Mouse (Mus musculus): ENCODE measurements around the gene Rab5c. TPM values are rescaled to one million over a fixed set of nuclear protein-coding genes. Genes with fewer than 3 reads are reported as not detected.

Gene Rab5c
- polyA plus RNA-seq, 2 experiments from 2014 or later: 21.2 to 35.8 TPM

DNA sequence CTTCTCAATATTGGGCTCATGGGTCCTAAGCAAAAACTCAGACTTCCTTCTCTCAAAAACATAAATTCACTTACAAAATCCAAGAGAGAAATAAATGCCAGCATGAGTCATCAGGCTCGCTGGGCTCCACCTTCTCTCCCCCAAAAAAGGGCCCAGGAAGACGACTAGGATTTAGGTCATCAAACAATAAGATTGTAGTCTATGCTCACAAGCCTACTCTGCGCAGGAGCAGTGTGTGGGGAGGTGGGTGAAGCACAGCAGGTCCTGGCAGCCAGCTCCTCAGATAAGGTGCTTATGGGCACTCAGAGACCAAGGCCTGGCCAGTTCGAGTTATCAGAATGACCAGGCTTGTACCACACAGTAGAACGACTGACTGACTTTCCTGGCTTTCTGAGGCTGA, 17.7 kb downstream of the Rab5c start:
- no peak for ATAC-seq

DNA sequence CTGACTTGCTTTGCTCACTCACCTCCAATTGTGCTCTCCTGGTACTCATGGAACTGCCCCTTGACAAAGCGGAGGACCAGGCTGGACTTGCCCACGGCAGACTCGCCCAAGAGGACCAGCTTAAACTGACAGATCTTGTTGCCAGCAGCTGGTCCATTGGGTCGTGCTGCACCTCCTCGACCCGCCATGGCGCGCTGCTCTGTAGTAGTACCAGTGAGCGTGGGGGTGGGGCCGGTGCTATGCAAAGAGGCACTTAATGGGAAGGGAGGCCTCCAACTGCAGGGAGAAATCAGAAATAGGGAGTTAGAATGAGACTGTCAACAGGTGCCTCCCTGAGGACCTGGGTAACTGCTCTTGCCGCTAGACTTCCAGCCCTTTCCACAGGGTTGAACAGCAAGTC, 18.1 kb downstream of the Rab5c start:
- no peak for ATAC-seq

DNA sequence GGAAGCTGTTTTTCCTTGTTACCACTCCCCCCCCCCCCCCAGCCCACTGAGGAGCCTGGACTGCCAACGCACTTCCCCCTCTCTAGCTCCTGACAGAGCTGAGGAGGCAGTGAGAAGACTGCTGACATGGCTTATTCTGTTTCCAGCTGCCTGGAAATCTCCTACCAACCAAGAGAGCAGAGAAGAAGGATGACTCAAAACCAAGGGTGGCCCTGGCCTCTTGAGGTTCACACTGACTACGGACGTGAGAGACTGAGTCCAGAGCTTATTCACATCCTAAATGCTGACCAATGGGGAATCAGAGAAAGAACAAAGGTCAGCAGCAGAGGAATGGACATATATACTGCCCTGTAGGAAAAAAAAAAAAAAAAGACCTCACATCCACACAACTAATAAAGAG, 18.7 kb downstream of the Rab5c start:
- no peak for ATAC-seq

DNA sequence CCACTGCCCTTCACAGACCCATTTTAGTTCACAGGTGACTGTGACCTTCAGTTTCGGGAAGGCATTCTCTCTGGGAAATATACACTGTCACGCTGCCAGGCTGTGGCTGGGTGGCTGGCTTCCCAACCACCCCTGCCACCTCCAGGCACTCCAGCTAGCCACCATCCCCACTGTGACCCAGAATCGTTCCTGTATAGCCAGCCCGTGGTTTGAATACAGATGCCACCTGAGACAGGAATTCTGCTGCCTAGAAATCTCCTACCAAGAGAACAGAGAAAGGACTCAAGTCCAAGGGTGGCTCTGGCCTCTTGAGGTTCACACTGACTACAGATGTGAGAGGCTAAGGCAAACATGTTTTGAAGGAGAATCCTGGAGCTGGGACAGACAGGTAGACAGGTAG, 19.1 kb downstream of the Rab5c start:
- ATAC-seq: no peak

DNA sequence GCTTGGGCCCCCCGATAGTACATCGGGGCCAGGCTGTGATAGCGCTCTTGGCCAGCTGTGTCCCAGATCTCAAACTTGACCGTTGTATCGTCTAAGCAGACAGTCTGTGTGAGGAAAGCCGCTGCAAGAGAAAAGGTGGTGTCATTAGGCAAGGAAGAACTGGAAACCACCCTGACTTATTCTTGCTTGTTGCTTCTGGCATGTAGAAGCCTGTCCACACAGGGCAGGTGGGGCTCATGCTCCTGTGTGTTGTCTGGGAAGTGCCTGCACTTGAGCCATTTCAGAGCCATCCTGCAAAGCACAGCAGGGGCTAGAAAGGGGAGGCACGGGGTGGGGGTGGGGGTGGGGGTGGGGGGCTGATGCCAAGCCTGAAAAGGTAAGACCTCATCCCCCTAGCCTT, 19.6 kb downstream of the Rab5c start:
- ATAC-seq: no peak

GRCm38 (mm10) chr11:100716649-100717048, 21.4 kb downstream of the Rab5c start:
- ATAC-seq: no peak

GRCm38 (mm10) chr11:100714948-100715347, 23.1 kb downstream of the Rab5c start:
- no peak for ATAC-seq

- ATAC-seq: peak; percentile 36
These were observed 23.5 kb downstream of the Rab5c start for GRCm38 (mm10) chr11:100714534-100714915.

- peak; percentile 84 for ATAC-seq
These were observed 24.1 kb downstream of the Rab5c start, which contains the start of gene Hspb9 for GRCm38 (mm10) chr11:100713735-100714533. Hspb9 (plus strand) TSS chr11:100713850.

- ATAC-seq: no peak
These were observed 24.8 kb downstream of the Rab5c start for GRCm38 (mm10) chr11:100713174-100713573.

- ATAC-seq: peak; percentile 63
These were observed 26.0 kb downstream of the Rab5c start, which contains the start of gene Kat2a for GRCm38 (mm10) chr11:100711783-100712615. Kat2a (minus strand) TSS chr11:100712465.

DNA sequence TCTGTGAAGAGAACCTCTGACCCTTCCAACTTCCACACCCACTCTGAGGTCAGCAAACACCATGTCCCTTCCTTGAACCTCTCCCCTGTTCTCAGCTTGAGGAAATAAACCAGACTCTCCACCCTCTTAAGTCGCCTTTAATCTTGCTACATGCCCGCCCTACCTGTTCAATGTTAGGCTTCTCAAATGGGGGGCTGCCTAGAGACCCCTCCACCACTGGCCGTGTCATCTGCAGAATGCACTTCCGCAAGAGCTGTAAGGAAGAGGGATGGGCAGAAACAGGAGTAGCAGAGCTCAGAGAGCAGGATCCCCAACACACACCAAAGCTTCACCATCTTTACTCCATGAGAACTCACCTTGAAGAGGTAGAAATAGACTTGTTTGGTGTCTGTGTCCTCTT, 27.0 kb downstream of the Rab5c start:
- no peak for ATAC-seq

GRCm38 (mm10) chr11:100710528-100710927, 27.5 kb downstream of the Rab5c start:
- ATAC-seq: no peak

GRCm38 (mm10) chr11:100709201-100709810, 28.7 kb downstream of the Rab5c start:
- no peak for ATAC-seq

GRCm38 (mm10) chr11:100705095-100705747, 32.8 kb downstream of the Rab5c start:
- ATAC-seq: no peak

GRCm38 (mm10) chr11:100703851-100704531, 34.0 kb downstream of the Rab5c start, which contains the start of gene Dhx58:
Dhx58 (minus strand) TSS chr11:100704271.
- ATAC-seq: peak; percentile 80

DNA sequence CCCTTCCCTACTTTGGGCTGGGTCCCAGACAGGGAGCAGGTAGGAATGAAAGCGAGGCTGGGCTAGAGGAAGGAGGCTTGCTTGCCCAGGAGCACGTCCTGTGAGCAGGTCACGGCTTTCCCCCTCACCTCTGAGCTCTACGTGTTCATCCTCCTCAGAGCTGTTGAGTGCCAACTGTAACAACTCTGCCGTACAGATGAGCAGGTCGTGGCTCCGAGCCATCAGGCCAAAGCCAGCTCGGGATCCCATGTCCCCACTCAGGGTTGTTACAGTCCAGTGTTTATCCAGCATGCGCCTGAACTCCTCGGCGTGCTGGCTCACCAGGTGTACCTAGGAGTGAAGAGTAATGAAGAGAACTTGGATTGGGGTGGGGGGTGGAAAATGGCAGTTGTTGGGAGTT, 34.6 kb downstream of the Rab5c start:
- ATAC-seq: peak; percentile 46

DNA sequence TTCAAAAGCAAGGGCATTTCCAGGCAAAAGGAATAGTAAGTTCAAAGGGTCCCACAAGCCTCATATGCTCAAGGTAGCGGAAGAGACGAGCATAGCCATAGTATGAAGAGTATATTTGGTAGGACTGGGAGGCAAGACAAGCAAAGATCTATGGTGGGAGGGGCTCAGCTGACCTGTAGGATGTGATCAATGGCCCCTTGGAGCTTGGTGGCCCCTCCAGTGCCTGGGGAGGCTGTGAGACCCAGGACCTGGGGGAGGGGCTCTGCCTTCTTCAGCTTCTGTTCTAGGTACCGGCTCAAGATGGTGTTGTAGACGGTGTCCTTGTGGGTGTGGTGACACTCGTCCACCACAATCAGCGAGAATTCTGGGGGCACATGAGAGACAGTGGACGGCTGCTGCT, 35.1 kb downstream of the Rab5c start:
- ATAC-seq: no peak

DNA sequence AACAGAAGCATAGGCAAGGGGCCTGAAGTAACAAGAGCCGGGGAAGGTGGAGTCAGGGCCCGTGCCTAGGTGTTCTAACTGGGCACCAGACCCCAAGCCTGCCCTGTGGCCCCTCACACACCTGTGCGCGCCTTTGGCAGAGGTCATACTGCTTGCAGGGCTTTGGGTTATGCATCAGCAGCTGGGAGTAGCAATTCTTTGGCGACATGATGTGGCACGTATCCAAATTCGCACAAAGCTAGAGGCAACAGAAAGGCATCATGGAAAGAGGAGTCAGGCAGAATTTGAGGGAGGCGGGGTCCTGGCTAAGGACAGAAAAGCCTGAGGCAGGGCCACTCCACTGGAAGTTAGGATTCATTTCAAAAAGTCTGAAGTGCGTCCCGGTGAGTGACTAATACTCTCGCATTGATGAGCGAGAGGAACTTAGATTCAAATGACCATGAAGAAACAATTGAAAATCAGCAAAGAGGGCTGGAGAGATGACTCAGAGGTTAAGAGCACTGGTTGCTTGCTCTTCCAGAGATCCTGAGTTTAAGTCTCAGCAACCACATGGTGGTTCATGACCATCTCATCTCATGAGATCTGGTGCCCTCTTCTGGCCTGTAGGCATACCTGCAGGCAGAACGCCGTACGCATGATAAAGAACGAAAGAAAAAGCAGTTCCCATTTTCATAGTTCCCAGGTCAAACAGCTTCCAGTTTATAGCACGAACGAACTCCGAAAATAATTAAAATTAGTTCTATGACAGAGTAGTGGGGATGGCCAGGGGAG, 35.7 kb downstream of the Rab5c start:
- ATAC-seq: peak; percentile 75

- no peak for ATAC-seq
These were observed 36.7 kb downstream of the Rab5c start for GRCm38 (mm10) chr11:100701301-100701700.

DNA sequence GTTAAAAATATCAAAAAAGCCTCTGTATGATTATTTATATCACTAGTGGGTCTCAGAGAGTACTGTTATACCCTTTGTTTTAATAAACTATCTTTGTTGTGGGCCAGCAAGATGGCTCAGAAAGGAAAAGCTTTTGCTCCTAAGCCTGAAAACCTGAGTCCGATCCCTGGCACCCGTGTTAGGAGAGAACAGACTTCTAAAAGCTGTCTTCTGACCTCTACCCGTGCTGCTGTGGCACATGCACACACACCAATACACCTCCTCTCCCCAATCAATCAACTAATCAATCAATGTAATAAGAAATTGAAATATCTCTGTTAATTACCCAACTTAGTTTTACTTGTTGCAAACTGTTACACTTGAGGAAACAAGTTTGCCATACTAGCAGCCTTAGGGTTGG, 37.3 kb downstream of the Rab5c start:
- ATAC-seq: no peak
